Mouse (Mus musculus) limb, embryonic 13.5 days (tissue): Measurements from ENCODE around the gene Olfr91. TPM values are rescaled to one million over a fixed set of nuclear protein-coding genes. Genes with fewer than 3 reads are reported as not detected.

Source experiments
- ATAC-seq: fragments of 200-750 bp; cut with Nextera tagmentation; 2 replicates; pipeline ENCODE4 v1.8.0; 2017; ENCODE audit warnings: low read depth, moderate number of reproducible peaks, moderate TSS enrichment; ENCODE audit not compliant: low FRiP score
- H3K27ac ChIP-seq: fragments of 300-500 bp; sonication (generic); 2 replicates; pipeline ENCODE4 v1.5.1; 2015; ENCODE audit warnings: inconsistent platforms, mild to moderate bottlenecking, moderate library complexity
- H3K27me3 ChIP-seq: fragments of 300-500 bp; sonication (generic); 2 replicates; pipeline ENCODE4 v1.6.1; 2015; ENCODE audit warnings: mild to moderate bottlenecking, inconsistent platforms
- H3K36me3 ChIP-seq: fragments of 300-500 bp; sonication (generic); 2 replicates; pipeline ENCODE4 v1.6.1; 2015; ENCODE audit warnings: inconsistent platforms, mild to moderate bottlenecking, moderate library complexity
- H3K4me1 ChIP-seq: fragments of 300-500 bp; sonication (generic); 2 replicates; pipeline ENCODE4 v1.6.1; 2015; ENCODE audit warnings: inconsistent platforms
- H3K4me2 ChIP-seq: fragments of 300-500 bp; sonication (generic); replicated peaks from 2 replicates; pipeline ENCODE4 v1.6.1; 2015; ENCODE audit warnings: inconsistent platforms, mild to moderate bottlenecking, moderate library complexity
- H3K4me3 ChIP-seq: fragments of 300-500 bp; sonication (generic); 2 replicates; pipeline ENCODE4 v1.5.1; 2015; ENCODE audit warnings: moderate library complexity, mild to moderate bottlenecking, inconsistent platforms
- H3K9ac ChIP-seq: fragments of 300-500 bp; sonication (generic); 2 replicates; pipeline ENCODE4 v1.6.1; 2015; ENCODE audit warnings: mild to moderate bottlenecking, inconsistent platforms
- H3K9me3 ChIP-seq: fragments of 300-500 bp; sonication (generic); 2 replicates; pipeline ENCODE4 v1.6.1; 2016; ENCODE audit warnings: inconsistent platforms
- WGBS: fragments of 180-500 bp; shearing (Covaris S2); methylation state at CpG from one replicate; pipeline ENCODE4 v1.1.7; 2015; 5-methylcytosine and 5-hydroxymethylcytosine counted together
- polyA plus RNA-seq: library from polyadenylated mRNA; unstranded; fragments of >200 nt; fragmentation: Nextera tagmentation; extraction: Ambion mirVana; gene quantifications from 2 replicates; pipeline ENCODE4 v1.2.1, GENCODE M21; 2015

Gene Olfr91
- polyA plus RNA-seq, 1 experiment from 2014 or later: not detected

GRCm38 (mm10) chr17:37075766-37076165 is 22.3 kb downstream of the Olfr91 start:
- H3K4me2 ChIP-seq: no peak overlapping the region
- 86% methylated on average over 2 of the region's 2 CpGs for WGBS
- no peak overlapping the region for H3K4me3 ChIP-seq
- no peaks in the 10 kb centered on the region for H3K27me3 ChIP-seq
- no peak for ATAC-seq
- H3K9me3 ChIP-seq: no peaks in the 10 kb centered on the region
- peaks cover 61% of the 10 kb centered on the region for H3K36me3 ChIP-seq
- H3K27ac ChIP-seq: no peak overlapping the region
- H3K9ac ChIP-seq: no peak overlapping the region
- peaks cover 13% of the 10 kb centered on the region for H3K4me1 ChIP-seq

GRCm38 (mm10) chr17:37075181-37075580 is 22.9 kb downstream of the Olfr91 start:
- Histone ChIP-seq H3K4me1 (peaks cover 13% of the 10 kb centered on the region), H3K27me3 (no peaks in the 10 kb centered on the region), H3K4me3 (no peak overlapping the region), H3K9ac (no peak overlapping the region), H3K27ac (no peak overlapping the region), H3K4me2 (no peak overlapping the region), H3K9me3 (no peaks in the 10 kb centered on the region), H3K36me3 (peaks cover 67% of the 10 kb centered on the region)
- ATAC-seq: no peak
- 88% methylated on average over 6 of the region's 6 CpGs for WGBS

GRCm38 (mm10) chr17:37072730-37073276 is 25.3 kb downstream of the Olfr91 start:
- Histone ChIP-seq H3K27ac (no peak overlapping the region), H3K36me3 (peaks cover 90% of the 10 kb centered on the region), H3K4me3 (no peak overlapping the region), H3K4me1 (no peaks in the 10 kb centered on the region), H3K27me3 (no peaks in the 10 kb centered on the region), H3K9ac (no peak overlapping the region), H3K9me3 (no peaks in the 10 kb centered on the region), H3K4me2 (no peak overlapping the region)
- no peak for ATAC-seq
- WGBS: 66% methylated on average over 11 of the region's 11 CpGs

DNA sequence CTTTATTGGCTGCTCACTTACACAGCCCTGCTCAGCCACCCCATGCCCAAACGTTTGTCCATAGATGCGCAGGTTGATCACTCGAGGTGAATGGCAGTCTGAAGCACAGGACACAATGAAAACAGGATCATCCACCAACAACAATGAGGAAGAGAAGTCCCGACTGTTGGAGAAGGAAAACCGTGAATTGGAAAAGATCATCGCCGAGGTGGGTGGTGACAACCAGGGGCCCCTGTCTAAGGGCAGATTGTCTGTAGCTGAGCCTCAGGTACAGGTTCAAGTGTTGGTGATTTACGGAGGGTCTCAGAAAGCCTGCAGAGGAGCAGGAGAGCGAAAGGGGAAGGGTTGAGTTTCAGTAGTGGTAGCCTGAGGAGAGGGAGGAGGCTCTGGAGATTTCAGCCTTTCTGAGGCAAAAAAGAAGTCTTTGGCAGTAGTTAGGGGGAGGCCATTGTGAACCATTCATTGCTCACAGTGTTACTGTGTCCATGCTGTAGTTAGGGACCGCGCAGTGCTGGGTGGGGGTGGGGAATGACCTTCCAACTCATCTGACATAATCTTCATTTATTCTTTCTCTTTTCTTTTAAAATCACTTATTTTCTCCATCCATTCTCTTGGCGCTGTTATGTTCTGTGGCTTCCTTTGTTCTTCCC is 25.9 kb downstream of the Olfr91 start:
- peaks cover 96% of the 10 kb centered on the region for H3K36me3 ChIP-seq
- H3K27ac ChIP-seq: no peak overlapping the region
- H3K4me3 ChIP-seq: no peak overlapping the region
- no peak for ATAC-seq
- no peaks in the 10 kb centered on the region for H3K27me3 ChIP-seq
- no peaks in the 10 kb centered on the region for H3K9me3 ChIP-seq
- no peak overlapping the region for H3K9ac ChIP-seq
- H3K4me1 ChIP-seq: no peaks in the 10 kb centered on the region
- WGBS: 89% methylated on average over 12 of the region's 12 CpGs
- no peak overlapping the region for H3K4me2 ChIP-seq

DNA sequence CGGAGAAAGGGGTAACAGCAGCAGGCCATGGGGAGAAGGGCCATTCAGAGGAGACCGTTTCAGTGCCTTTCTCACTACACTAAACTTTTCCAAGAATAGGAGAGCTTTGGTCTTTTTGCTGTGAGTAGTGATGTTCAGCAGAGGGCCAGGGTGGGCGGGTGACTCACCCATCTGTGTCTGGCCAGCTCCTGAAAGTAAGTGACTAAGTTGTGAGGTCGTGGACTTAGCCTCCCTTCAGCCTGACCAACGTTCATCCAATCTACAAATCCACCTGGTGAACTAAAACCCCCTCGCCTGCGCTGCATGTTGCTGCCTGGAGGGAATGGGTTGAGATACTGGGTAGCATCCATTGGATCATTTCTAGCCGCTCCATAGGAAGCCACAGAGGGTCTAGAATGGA is 28.0 kb downstream of the Olfr91 start:
- Histone ChIP-seq H3K36me3 (peaks cover 98% of the 10 kb centered on the region), H3K9ac (no peak overlapping the region), H3K4me2 (no peak overlapping the region), H3K27ac (no peak overlapping the region), H3K4me1 (no peaks in the 10 kb centered on the region), H3K4me3 (no peak overlapping the region), H3K27me3 (no peaks in the 10 kb centered on the region), H3K9me3 (no peaks in the 10 kb centered on the region)
- no peak for ATAC-seq
- 91% methylated on average over 8 of the region's 8 CpGs for WGBS

- H3K4me3 ChIP-seq: no peak overlapping the region
- WGBS: 94% methylated on average over 1 of the region's 1 CpGs
- H3K4me2 ChIP-seq: no peak overlapping the region
- no peak overlapping the region for H3K9ac ChIP-seq
- H3K4me1 ChIP-seq: no peaks in the 10 kb centered on the region
- no peaks in the 10 kb centered on the region for H3K27me3 ChIP-seq
- no peak overlapping the region for H3K27ac ChIP-seq
- no peaks in the 10 kb centered on the region for H3K9me3 ChIP-seq
- no peak for ATAC-seq
- H3K36me3 ChIP-seq: peaks cover 97% of the 10 kb centered on the region
Measured at GRCm38 (mm10) chr17:37067861-37068260, 30.2 kb downstream of the Olfr91 start.

- H3K4me1 ChIP-seq: no peaks in the 10 kb centered on the region
- H3K36me3 ChIP-seq: peaks cover 96% of the 10 kb centered on the region
- no peaks in the 10 kb centered on the region for H3K9me3 ChIP-seq
- no peak overlapping the region for H3K4me3 ChIP-seq
- H3K27me3 ChIP-seq: no peaks in the 10 kb centered on the region
- ATAC-seq: no peak
- H3K9ac ChIP-seq: no peak overlapping the region
- no peak overlapping the region for H3K27ac ChIP-seq
- H3K4me2 ChIP-seq: no peak overlapping the region
- 95% methylated on average over 2 of the region's 2 CpGs for WGBS
Measured at GRCm38 (mm10) chr17:37065993-37066392, 32.1 kb downstream of the Olfr91 start.

DNA sequence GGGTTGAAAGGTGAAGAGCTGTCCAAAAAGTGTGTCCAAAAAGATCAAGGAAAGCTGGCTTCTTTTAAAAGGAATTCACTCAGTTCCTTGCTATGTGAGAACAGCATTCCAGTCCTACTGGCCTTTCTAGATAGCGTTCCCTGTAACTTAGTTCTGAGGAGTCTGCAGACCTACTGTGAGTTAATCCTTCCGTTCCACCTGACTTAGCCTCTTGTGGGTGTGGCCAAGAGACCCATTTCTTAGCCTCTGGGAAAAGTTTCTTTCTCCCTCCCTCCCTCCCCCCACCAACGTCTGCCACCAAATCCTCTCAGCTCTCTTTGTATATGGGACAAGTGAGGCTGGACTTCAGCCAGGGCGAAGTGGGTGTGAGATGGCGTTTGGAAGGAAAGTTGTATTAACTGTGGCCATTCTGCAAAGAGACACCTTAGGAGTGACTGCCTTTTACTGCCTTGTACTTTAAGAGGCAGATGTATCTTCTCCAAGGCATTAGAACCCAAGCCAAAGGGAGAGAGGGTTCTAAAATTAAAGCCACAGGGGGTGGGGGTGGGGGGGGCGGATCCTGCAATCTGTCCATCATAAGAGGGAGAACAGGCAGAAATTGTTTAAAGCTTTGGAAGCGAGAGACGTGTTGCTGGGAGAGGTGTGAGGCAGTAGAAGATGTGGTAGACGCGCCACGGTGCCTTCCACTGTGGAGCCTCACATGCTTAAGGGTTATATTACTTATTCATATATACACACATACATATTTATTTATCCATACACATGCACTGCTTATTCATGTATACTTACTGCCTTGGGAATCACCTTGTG is 34.2 kb downstream of the Olfr91 start:
- Histone ChIP-seq H3K27me3 (no peaks in the 10 kb centered on the region), H3K4me3 (no peak overlapping the region), H3K4me1 (no peaks in the 10 kb centered on the region), H3K9ac (no peak overlapping the region), H3K36me3 (peaks cover 93% of the 10 kb centered on the region), H3K9me3 (no peaks in the 10 kb centered on the region), H3K27ac (no peak overlapping the region), H3K4me2 (no peak overlapping the region)
- ATAC-seq: no peak
- WGBS: 87% methylated on average over 11 of the region's 11 CpGs

GRCm38 (mm10) chr17:37063063-37063462 is 35.0 kb downstream of the Olfr91 start:
- Histone ChIP-seq H3K4me1 (no peaks in the 10 kb centered on the region), H3K36me3 (peaks cover 93% of the 10 kb centered on the region), H3K9ac (no peak overlapping the region), H3K4me2 (no peak overlapping the region), H3K27me3 (no peaks in the 10 kb centered on the region), H3K4me3 (no peak overlapping the region), H3K9me3 (no peaks in the 10 kb centered on the region), H3K27ac (no peak overlapping the region)
- 76% methylated on average over 10 of the region's 10 CpGs for WGBS
- no peak for ATAC-seq

DNA sequence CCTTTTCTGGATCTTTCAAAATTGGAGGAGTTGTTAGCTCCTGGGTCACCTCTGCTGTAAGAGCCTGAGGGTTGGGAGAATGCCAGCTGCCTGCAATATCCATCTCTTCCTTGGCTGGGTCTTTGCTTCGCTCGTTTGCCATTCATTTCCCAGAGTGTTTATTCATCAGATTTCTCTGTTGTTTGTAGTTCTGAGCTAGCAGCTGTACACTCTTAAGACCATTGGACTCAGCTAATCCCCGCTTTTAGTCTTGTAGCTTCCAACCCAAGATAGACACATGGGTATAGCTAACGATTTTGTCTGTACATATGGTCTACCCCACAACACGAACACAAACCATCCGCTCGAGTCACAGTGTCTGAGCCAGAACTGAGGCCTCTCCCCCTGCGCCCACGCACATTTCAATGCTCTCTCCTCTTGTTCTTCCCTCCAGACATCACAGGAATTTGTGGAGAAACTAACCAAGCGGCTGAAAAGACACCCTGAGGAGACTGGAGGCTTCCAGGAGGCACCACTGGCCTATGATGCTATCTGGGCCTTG is 35.9 kb downstream of the Olfr91 start:
- Histone ChIP-seq H3K36me3 (peaks cover 90% of the 10 kb centered on the region), H3K4me2 (no peak overlapping the region), H3K27me3 (no peaks in the 10 kb centered on the region), H3K9ac (no peak overlapping the region), H3K27ac (no peak overlapping the region), H3K4me1 (no peaks in the 10 kb centered on the region), H3K4me3 (no peak overlapping the region), H3K9me3 (no peaks in the 10 kb centered on the region)
- 89% methylated on average over 10 of the region's 10 CpGs for WGBS
- no peak for ATAC-seq

DNA sequence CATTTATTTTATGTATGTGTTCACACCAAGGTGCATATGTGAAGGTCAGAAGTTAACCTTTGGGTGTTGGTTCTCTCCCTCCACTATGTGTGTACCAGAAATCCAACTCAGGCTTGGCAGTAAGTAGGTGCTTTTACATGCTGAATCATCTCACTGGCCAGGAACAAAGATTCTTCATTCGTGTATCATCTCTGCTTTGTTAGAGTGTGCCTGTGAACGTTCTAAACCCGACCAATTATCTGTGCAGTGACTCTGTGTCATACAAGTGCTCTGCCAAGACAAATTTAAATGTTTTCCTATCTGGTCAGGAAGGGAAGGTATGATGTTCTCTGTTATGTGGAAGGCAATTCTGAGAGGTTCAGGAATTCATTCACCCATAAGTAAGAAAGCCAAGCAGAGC is 36.6 kb downstream of the Olfr91 start:
- no peaks in the 10 kb centered on the region for H3K27me3 ChIP-seq
- no peak for ATAC-seq
- H3K4me3 ChIP-seq: no peak overlapping the region
- H3K36me3 ChIP-seq: peaks cover 89% of the 10 kb centered on the region
- H3K27ac ChIP-seq: no peak overlapping the region
- H3K9me3 ChIP-seq: no peaks in the 10 kb centered on the region
- H3K9ac ChIP-seq: no peak overlapping the region
- no peaks in the 10 kb centered on the region for H3K4me1 ChIP-seq
- no peak overlapping the region for H3K4me2 ChIP-seq
- 92% methylated on average over 3 of the region's 3 CpGs for WGBS

DNA sequence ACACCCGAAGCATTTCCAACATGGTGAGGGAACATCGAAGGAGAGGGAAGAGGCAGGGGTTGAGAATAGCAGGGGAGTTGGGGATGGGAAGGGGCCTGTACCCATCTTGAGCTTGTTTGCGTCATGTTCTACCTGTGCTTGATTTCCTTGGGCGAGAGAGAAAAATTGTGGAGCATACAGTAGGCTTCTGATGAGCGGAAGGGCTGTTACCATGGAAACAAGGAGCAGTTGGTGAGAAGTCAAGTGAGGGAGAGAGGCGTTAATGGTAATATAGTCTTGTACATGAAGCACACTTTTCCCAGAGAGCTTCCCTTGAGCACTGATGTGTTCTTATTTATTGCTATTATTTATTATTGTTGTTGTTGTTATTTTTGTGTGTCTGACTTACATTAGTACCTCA is 41.1 kb downstream of the Olfr91 start:
- no peak for ATAC-seq
- H3K4me1 ChIP-seq: no peaks in the 10 kb centered on the region
- no peaks in the 10 kb centered on the region for H3K27me3 ChIP-seq
- no peak overlapping the region for H3K4me2 ChIP-seq
- no peak overlapping the region for H3K27ac ChIP-seq
- H3K36me3 ChIP-seq: peaks cover 80% of the 10 kb centered on the region
- no peak overlapping the region for H3K9ac ChIP-seq
- H3K9me3 ChIP-seq: no peaks in the 10 kb centered on the region
- 89% methylated on average over 6 of the region's 6 CpGs for WGBS
- H3K4me3 ChIP-seq: no peak overlapping the region
